Mouse (Mus musculus): ENCODE measurements around the gene Olfr1216. TPM values are rescaled to one million over a fixed set of nuclear protein-coding genes. Genes with fewer than 3 reads are reported as not detected.
"Not testable (repeated sequence)": the region's sequence is repeated elsewhere in the genome, so short reads cannot be mapped to it uniquely, and the experiment has no call there.

Olfr1216 gene
- not detected in 2 replicates for polyA plus RNA-seq (2016; fragmentation: Nextera tagmentation; extraction: Ambion mirVana)

GRCm38 (mm10) chr2:89018240-89018639 lies at the start of gene Olfr1216:
Gene Olfr1216, minus strand, starts transcription at chr2:89018340.
- WGBS, result 90% methylated on average over 1 of the region's 1 CpGs
- no peaks in the 10 kb centered on the region for H3K9me3 ChIP-seq (replicated peaks)
- DNase-seq (ENCODE audit: low spot score), result no peak
- no peaks in the 10 kb centered on the region for H3K36me3 ChIP-seq
- H3K4me1 ChIP-seq, result no peaks in the 10 kb centered on the region
- no peak within 1 kb of the TSS for H3K4me3 ChIP-seq
- no peaks in the 10 kb centered on the region for H3K27me3 ChIP-seq (ENCODE audit: low read depth, poor library complexity, severe bottlenecking)
- H3K27ac ChIP-seq, result no peak within 1 kb of the TSS

- no peaks in the 10 kb centered on the region for H3K4me1 ChIP-seq
- H3K27me3 ChIP-seq (ENCODE audit: low read depth, poor library complexity, severe bottlenecking), result no peaks in the 10 kb centered on the region
- no peaks in the 10 kb centered on the region for H3K36me3 ChIP-seq
- H3K4me3 ChIP-seq, result no peak within 1 kb of the TSS
- no peaks in the 10 kb centered on the region for H3K9me3 ChIP-seq (replicated peaks)
- no peak for DNase-seq (ENCODE audit: low spot score)
- H3K27ac ChIP-seq, result no peak within 1 kb of the TSS
Observed at GRCm38 (mm10) chr2:89061087-89061486, 42.9 kb upstream of the Olfr1216 start, which contains the start of gene Olfr1218. Gene Olfr1218, minus strand, starts transcription at chr2:89061187.

DNA sequence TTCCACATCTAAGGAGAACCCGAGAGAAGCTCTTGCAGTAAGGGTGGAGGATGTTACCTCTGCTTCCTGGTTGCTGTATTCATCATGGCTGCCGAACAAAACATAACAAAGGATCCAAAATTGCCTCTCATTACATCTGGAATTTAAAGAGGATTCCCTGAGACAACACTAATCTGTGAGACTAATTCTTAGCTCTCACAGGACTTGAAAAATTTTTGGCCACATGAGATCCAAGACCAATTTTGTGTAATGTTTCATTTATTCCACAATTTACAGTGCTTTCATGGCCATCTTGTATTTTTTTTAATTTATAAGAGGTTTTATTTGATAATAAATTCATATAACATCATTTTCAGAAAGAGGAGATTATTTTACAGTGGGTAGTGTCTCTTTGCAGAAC lies 13.8 kb upstream of the Olfr1216 start, which contains the start of gene Olfr1217:
Gene Olfr1217 (minus strand): TSS at position 101 of the 400 bp plus-strand sequence.
- Histone ChIP-seq H3K27ac (no peak within 1 kb of the TSS), H3K9me3 (replicated peaks) (no peaks in the 10 kb centered on the region), H3K4me1 (no peaks in the 10 kb centered on the region), H3K4me3 (no peak within 1 kb of the TSS), H3K27me3 (ENCODE audit: low read depth, poor library complexity, severe bottlenecking) (no peaks in the 10 kb centered on the region), H3K36me3 (no peaks in the 10 kb centered on the region)
- DNase-seq (ENCODE audit: low spot score), result no peak
- 87% methylated on average over 2 of the region's 2 CpGs for whole genome bisulfite sequencing

DNA sequence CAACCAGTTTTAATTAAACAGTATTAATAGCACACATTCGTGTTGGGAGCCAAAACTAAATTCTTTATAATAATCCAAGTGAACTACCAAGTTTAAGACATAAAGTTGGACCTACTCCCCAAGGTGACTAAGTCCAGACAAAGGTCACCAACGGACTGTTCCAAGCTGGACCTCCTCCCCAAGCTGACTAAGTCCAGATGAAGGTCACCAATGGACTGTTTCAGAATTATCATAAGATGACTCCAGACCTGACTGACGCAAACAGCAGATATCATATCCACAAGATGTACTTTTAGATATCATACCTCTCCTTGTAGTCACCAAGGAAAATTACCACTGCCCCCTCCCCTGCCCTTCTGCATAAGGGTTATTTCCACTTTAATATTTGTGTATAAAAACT lies 3.3 kb upstream of the Olfr1216 start:
- not testable (repeated sequence) for H3K27me3 ChIP-seq (ENCODE audit: low read depth, poor library complexity, severe bottlenecking); H3K4me3 ChIP-seq; H3K36me3 ChIP-seq; DNase-seq (ENCODE audit: low spot score); H3K9me3 ChIP-seq (replicated peaks); H3K4me1 ChIP-seq; H3K27ac ChIP-seq
- WGBS, result 80% methylated on average over 3 of the region's 3 CpGs

GRCm38 (mm10) chr2:89006873-89007272 lies 11.3 kb downstream of the Olfr1216 start, which contains the start of gene Olfr1215:
Gene Olfr1215, minus strand, starts transcription at chr2:89006973.
- no peak for DNase-seq (ENCODE audit: low spot score)
- WGBS, result 80% methylated on average over 2 of the region's 2 CpGs
- Histone ChIP-seq H3K4me1 (no peaks in the 10 kb centered on the region), H3K27ac (no peak within 1 kb of the TSS), H3K9me3 (replicated peaks) (no peaks in the 10 kb centered on the region), H3K27me3 (ENCODE audit: low read depth, poor library complexity, severe bottlenecking) (no peaks in the 10 kb centered on the region), H3K36me3 (no peaks in the 10 kb centered on the region), H3K4me3 (no peak within 1 kb of the TSS)

GRCm38 (mm10) chr2:88992553-88992952 lies 25.6 kb downstream of the Olfr1216 start, which contains the start of gene Olfr1214:
Gene Olfr1214, minus strand, starts transcription at chr2:88992653.
- no peak for DNase-seq (ENCODE audit: low spot score)
- Histone ChIP-seq H3K4me3 (no peak within 1 kb of the TSS), H3K27me3 (ENCODE audit: low read depth, poor library complexity, severe bottlenecking) (no peaks in the 10 kb centered on the region), H3K27ac (no peak within 1 kb of the TSS), H3K36me3 (no peaks in the 10 kb centered on the region), H3K9me3 (replicated peaks) (no peaks in the 10 kb centered on the region), H3K4me1 (no peaks in the 10 kb centered on the region)
- 89% methylated on average over 1 of the region's 1 CpGs for WGBS

DNA sequence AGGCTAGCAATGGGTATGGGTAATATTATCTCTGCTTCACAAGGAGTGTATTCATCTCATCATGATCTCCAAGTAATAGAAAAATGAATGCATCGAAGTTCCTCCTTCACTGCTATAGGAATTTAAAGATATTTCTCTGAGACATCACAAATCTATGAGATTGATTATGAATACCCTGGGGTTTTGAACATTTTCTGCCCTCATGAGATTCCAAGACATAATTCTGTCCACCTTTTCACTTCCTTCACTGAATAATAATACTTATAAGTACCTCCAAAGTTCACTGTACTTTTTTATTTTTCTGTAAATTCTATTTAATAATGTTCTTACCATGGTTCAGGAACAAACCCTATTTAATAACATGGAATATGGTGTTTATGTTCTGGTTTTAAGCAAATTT lies 38.0 kb downstream of the Olfr1216 start, which contains the start of gene Gm13762:
Gene Gm13762 (minus strand): TSS at position 101 of the 400 bp plus-strand sequence.
- no peak within 1 kb of the TSS for H3K27ac ChIP-seq
- no peaks in the 10 kb centered on the region for H3K4me1 ChIP-seq
- H3K36me3 ChIP-seq, result no peaks in the 10 kb centered on the region
- 93% methylated on average over 1 of the region's 1 CpGs for WGBS
- no peaks in the 10 kb centered on the region for H3K27me3 ChIP-seq (ENCODE audit: low read depth, poor library complexity, severe bottlenecking)
- no peaks in the 10 kb centered on the region for H3K9me3 ChIP-seq (replicated peaks)
- H3K4me3 ChIP-seq, result no peak within 1 kb of the TSS
- no peak for DNase-seq (ENCODE audit: low spot score)

Other genes starting within 250 kb of the Olfr1216 start
- not detected in 2 replicates for gene Olfr1200, start 247.9 kb downstream of the Olfr1216 start, polyA plus RNA-seq (2016; fragmentation: Nextera tagmentation; extraction: Ambion mirVana)
- gene Olfr1201, start 225.3 kb downstream of the Olfr1216 start, polyA plus RNA-seq (2016; fragmentation: Nextera tagmentation; extraction: Ambion mirVana), result not detected in 2 replicates
- gene Olfr1202, start 203.8 kb downstream of the Olfr1216 start, polyA plus RNA-seq (2016; fragmentation: Nextera tagmentation; extraction: Ambion mirVana), result 0.04 TPM in 2 replicates
- gene Olfr1205, start 188.6 kb downstream of the Olfr1216 start, polyA plus RNA-seq (2016; fragmentation: Nextera tagmentation; extraction: Ambion mirVana), result not detected in 2 replicates
- not detected in 2 replicates for gene Olfr1204, start 169.0 kb downstream of the Olfr1216 start, polyA plus RNA-seq (2016; fragmentation: Nextera tagmentation; extraction: Ambion mirVana)
- not detected in 2 replicates for gene Olfr1206, start 155.1 kb downstream of the Olfr1216 start, polyA plus RNA-seq (2016; fragmentation: Nextera tagmentation; extraction: Ambion mirVana)
- gene Olfr1208, start 116.0 kb downstream of the Olfr1216 start, polyA plus RNA-seq (2016; fragmentation: Nextera tagmentation; extraction: Ambion mirVana), result not detected in 2 replicates
- not detected in 2 replicates for gene Olfr1209, start 103.2 kb downstream of the Olfr1216 start, polyA plus RNA-seq (2016; fragmentation: Nextera tagmentation; extraction: Ambion mirVana)
- not detected in 2 replicates for gene Olfr1211, start 80.2 kb downstream of the Olfr1216 start, polyA plus RNA-seq (2016; fragmentation: Nextera tagmentation; extraction: Ambion mirVana)
- gene Olfr1212, start 64.4 kb downstream of the Olfr1216 start, polyA plus RNA-seq (2016; fragmentation: Nextera tagmentation; extraction: Ambion mirVana), result not detected in 2 replicates
- not detected in 2 replicates for gene Gm13762, start 38.1 kb downstream of the Olfr1216 start, polyA plus RNA-seq (2016; fragmentation: Nextera tagmentation; extraction: Ambion mirVana)
- not detected in 2 replicates for gene Olfr1214, start 25.7 kb downstream of the Olfr1216 start, polyA plus RNA-seq (2016; fragmentation: Nextera tagmentation; extraction: Ambion mirVana)
- gene Olfr1215, start 11.4 kb downstream of the Olfr1216 start, polyA plus RNA-seq (2016; fragmentation: Nextera tagmentation; extraction: Ambion mirVana), result not detected in 2 replicates
- gene Olfr1217, start 13.7 kb upstream of the Olfr1216 start, polyA plus RNA-seq (2016; fragmentation: Nextera tagmentation; extraction: Ambion mirVana), result not detected in 2 replicates
- gene Olfr1218, start 42.8 kb upstream of the Olfr1216 start, polyA plus RNA-seq (2016; fragmentation: Nextera tagmentation; extraction: Ambion mirVana), result not detected in 2 replicates
- gene Olfr1219, start 65.2 kb upstream of the Olfr1216 start, polyA plus RNA-seq (2016; fragmentation: Nextera tagmentation; extraction: Ambion mirVana), result not detected in 2 replicates
- gene Olfr1220, start 88.5 kb upstream of the Olfr1216 start, polyA plus RNA-seq (2016; fragmentation: Nextera tagmentation; extraction: Ambion mirVana), result not detected in 2 replicates
- not detected in 2 replicates for gene Olfr1221, start 98.9 kb upstream of the Olfr1216 start, polyA plus RNA-seq (2016; fragmentation: Nextera tagmentation; extraction: Ambion mirVana)
- gene Olfr1222, start 114.7 kb upstream of the Olfr1216 start, polyA plus RNA-seq (2016; fragmentation: Nextera tagmentation; extraction: Ambion mirVana), result not detected in 2 replicates
- not detected in 2 replicates for gene Olfr1223, start 133.2 kb upstream of the Olfr1216 start, polyA plus RNA-seq (2016; fragmentation: Nextera tagmentation; extraction: Ambion mirVana)
- not detected in 2 replicates for gene Olfr1224-ps1, start 145.8 kb upstream of the Olfr1216 start, polyA plus RNA-seq (2016; fragmentation: Nextera tagmentation; extraction: Ambion mirVana)
- not detected in 2 replicates for gene Olfr1225, start 156.3 kb upstream of the Olfr1216 start, polyA plus RNA-seq (2016; fragmentation: Nextera tagmentation; extraction: Ambion mirVana)
- gene Olfr1226, start 181.7 kb upstream of the Olfr1216 start, polyA plus RNA-seq (2016; fragmentation: Nextera tagmentation; extraction: Ambion mirVana), result not detected in 2 replicates
- gene Olfr1228, start 235.7 kb upstream of the Olfr1216 start, polyA plus RNA-seq (2016; fragmentation: Nextera tagmentation; extraction: Ambion mirVana), result not detected in 2 replicates